Mouse (Mus musculus): ENCODE measurements at regions not wholly inside any gene's neighbourhood (a gene's known extent, or its start where the extent isn't known, plus 50 kb on each side); places are given as distances from the start of the nearest gene placed in this dataset.

- Histone ChIP-seq H3K4me2 (no peak overlapping the region), H3K9me3 (replicated peaks; ENCODE audit: control insufficient read depth, low read length) (no peaks in the 10 kb centered on the region), H3K36me3 (ENCODE audit: control insufficient read depth, insufficient read depth, low read length) (no peaks in the 10 kb centered on the region), H3K27ac (ENCODE audit: low read depth, low read length) (no peak overlapping the region), H3K9ac (ENCODE audit: low read depth, low read length) (no peak overlapping the region), H3K4me1 (ENCODE audit: control insufficient read depth, insufficient read depth, low read length) (no peaks in the 10 kb centered on the region), H3K4me3 (ENCODE audit: low read depth, low read length) (no peak overlapping the region), H3K27me3 (ENCODE audit: control insufficient read depth, insufficient read depth, low read length) (no peaks in the 10 kb centered on the region)
- ATAC-seq (replicated peaks; ENCODE audit: insufficient number of reproducible peaks, low FRiP score, low TSS enrichment): no peak
- WGBS (ENCODE audit: insufficient replicate concordance): 75% methylated on average over 8 of the region's 8 CpGs
These were observed 178.0 kb upstream of the Lpp start for GRCm38 (mm10) chr16:24215353-24215752.

- no peaks in the 10 kb centered on the region for H3K36me3 ChIP-seq (ENCODE audit: control insufficient read depth, insufficient read depth, low read length)
- no peaks in the 10 kb centered on the region for H3K4me1 ChIP-seq (ENCODE audit: control insufficient read depth, insufficient read depth, low read length)
- no peak overlapping the region for H3K4me3 ChIP-seq (ENCODE audit: low read depth, low read length)
- no peaks in the 10 kb centered on the region for H3K27me3 ChIP-seq (ENCODE audit: control insufficient read depth, insufficient read depth, low read length)
- no peak overlapping the region for H3K27ac ChIP-seq (ENCODE audit: low read depth, low read length)
- H3K9ac ChIP-seq (ENCODE audit: low read depth, low read length): no peak overlapping the region
- ATAC-seq (replicated peaks; ENCODE audit: insufficient number of reproducible peaks, low FRiP score, low TSS enrichment): no peak
- no peaks in the 10 kb centered on the region for H3K9me3 ChIP-seq (replicated peaks; ENCODE audit: control insufficient read depth, low read length)
- no peak overlapping the region for H3K4me2 ChIP-seq
- WGBS (ENCODE audit: insufficient replicate concordance): 94% methylated on average over 3 of the region's 3 CpGs
These were observed 179.7 kb upstream of the Lpp start for GRCm38 (mm10) chr16:24213577-24213976.

GRCm38 (mm10) chr16:24212702-24213101 is 180.6 kb upstream of the Lpp start:
- Histone ChIP-seq H3K9ac (ENCODE audit: low read depth, low read length) (no peak overlapping the region), H3K4me2 (no peak overlapping the region), H3K4me1 (ENCODE audit: control insufficient read depth, insufficient read depth, low read length) (no peaks in the 10 kb centered on the region), H3K9me3 (replicated peaks; ENCODE audit: control insufficient read depth, low read length) (no peaks in the 10 kb centered on the region), H3K4me3 (ENCODE audit: low read depth, low read length) (no peak overlapping the region), H3K36me3 (ENCODE audit: control insufficient read depth, insufficient read depth, low read length) (no peaks in the 10 kb centered on the region), H3K27me3 (ENCODE audit: control insufficient read depth, insufficient read depth, low read length) (no peaks in the 10 kb centered on the region), H3K27ac (ENCODE audit: low read depth, low read length) (no peak overlapping the region)
- 68% methylated on average over 2 of the region's 2 CpGs for WGBS (ENCODE audit: insufficient replicate concordance)
- ATAC-seq (replicated peaks; ENCODE audit: insufficient number of reproducible peaks, low FRiP score, low TSS enrichment): no peak

GRCm38 (mm10) chr16:24211588-24211987 is 181.7 kb upstream of the Lpp start:
- H3K36me3 ChIP-seq (ENCODE audit: control insufficient read depth, insufficient read depth, low read length): no peaks in the 10 kb centered on the region
- H3K4me1 ChIP-seq (ENCODE audit: control insufficient read depth, insufficient read depth, low read length): no peaks in the 10 kb centered on the region
- H3K9ac ChIP-seq (ENCODE audit: low read depth, low read length): no peak overlapping the region
- WGBS (ENCODE audit: insufficient replicate concordance): 86% methylated on average over 1 of the region's 1 CpGs
- no peak overlapping the region for H3K27ac ChIP-seq (ENCODE audit: low read depth, low read length)
- H3K4me2 ChIP-seq: no peak overlapping the region
- no peaks in the 10 kb centered on the region for H3K9me3 ChIP-seq (replicated peaks; ENCODE audit: control insufficient read depth, low read length)
- no peak overlapping the region for H3K4me3 ChIP-seq (ENCODE audit: low read depth, low read length)
- no peaks in the 10 kb centered on the region for H3K27me3 ChIP-seq (ENCODE audit: control insufficient read depth, insufficient read depth, low read length)
- ATAC-seq (replicated peaks; ENCODE audit: insufficient number of reproducible peaks, low FRiP score, low TSS enrichment): no peak

GRCm38 (mm10) chr16:24208876-24209275 is 184.4 kb upstream of the Lpp start:
- no peaks in the 10 kb centered on the region for H3K27me3 ChIP-seq (ENCODE audit: control insufficient read depth, insufficient read depth, low read length)
- H3K4me3 ChIP-seq (ENCODE audit: low read depth, low read length): no peak overlapping the region
- no peak overlapping the region for H3K4me2 ChIP-seq
- H3K9ac ChIP-seq (ENCODE audit: low read depth, low read length): no peak overlapping the region
- no peaks in the 10 kb centered on the region for H3K36me3 ChIP-seq (ENCODE audit: control insufficient read depth, insufficient read depth, low read length)
- H3K4me1 ChIP-seq (ENCODE audit: control insufficient read depth, insufficient read depth, low read length): peaks cover 4% of the 10 kb centered on the region; the same call in 1 of the 2 replicates
- WGBS (ENCODE audit: insufficient replicate concordance): 71% methylated on average over 2 of the region's 2 CpGs
- no peaks in the 10 kb centered on the region for H3K9me3 ChIP-seq (replicated peaks; ENCODE audit: control insufficient read depth, low read length)
- ATAC-seq (replicated peaks; ENCODE audit: insufficient number of reproducible peaks, low FRiP score, low TSS enrichment): no peak
- H3K27ac ChIP-seq (ENCODE audit: low read depth, low read length): no peak overlapping the region

GRCm38 (mm10) chr16:24208118-24208517 is 185.2 kb upstream of the Lpp start:
- no peak overlapping the region for H3K27ac ChIP-seq (ENCODE audit: low read depth, low read length)
- no peak overlapping the region for H3K9ac ChIP-seq (ENCODE audit: low read depth, low read length)
- no peak overlapping the region for H3K4me3 ChIP-seq (ENCODE audit: low read depth, low read length)
- WGBS (ENCODE audit: insufficient replicate concordance): 76% methylated on average over 2 of the region's 2 CpGs
- peaks cover 7% of the 10 kb centered on the region; the same call in 1 of the 2 replicates for H3K4me1 ChIP-seq (ENCODE audit: control insufficient read depth, insufficient read depth, low read length)
- H3K27me3 ChIP-seq (ENCODE audit: control insufficient read depth, insufficient read depth, low read length): no peaks in the 10 kb centered on the region
- H3K9me3 ChIP-seq (replicated peaks; ENCODE audit: control insufficient read depth, low read length): no peaks in the 10 kb centered on the region
- H3K36me3 ChIP-seq (ENCODE audit: control insufficient read depth, insufficient read depth, low read length): no peaks in the 10 kb centered on the region
- H3K4me2 ChIP-seq: no peak overlapping the region
- no peak for ATAC-seq (replicated peaks; ENCODE audit: insufficient number of reproducible peaks, low FRiP score, low TSS enrichment)

- H3K27me3 ChIP-seq (ENCODE audit: control insufficient read depth, insufficient read depth, low read length): no peaks in the 10 kb centered on the region
- no peak overlapping the region for H3K4me3 ChIP-seq (ENCODE audit: low read depth, low read length)
- H3K4me1 ChIP-seq (ENCODE audit: control insufficient read depth, insufficient read depth, low read length): peaks cover 8% of the 10 kb centered on the region; the same call in 1 of the 2 replicates
- no peak overlapping the region for H3K9ac ChIP-seq (ENCODE audit: low read depth, low read length)
- H3K27ac ChIP-seq (ENCODE audit: low read depth, low read length): no peak overlapping the region
- WGBS (ENCODE audit: insufficient replicate concordance): 52% methylated on average over 4 of the region's 4 CpGs
- no peak for ATAC-seq (replicated peaks; ENCODE audit: insufficient number of reproducible peaks, low FRiP score, low TSS enrichment)
- no peaks in the 10 kb centered on the region for H3K9me3 ChIP-seq (replicated peaks; ENCODE audit: control insufficient read depth, low read length)
- H3K4me2 ChIP-seq: no peak overlapping the region
- no peaks in the 10 kb centered on the region for H3K36me3 ChIP-seq (ENCODE audit: control insufficient read depth, insufficient read depth, low read length)
These were observed 186.3 kb upstream of the Lpp start for GRCm38 (mm10) chr16:24207056-24207455.

- ATAC-seq (replicated peaks; ENCODE audit: insufficient number of reproducible peaks, low FRiP score, low TSS enrichment): no peak
- Histone ChIP-seq H3K9me3 (replicated peaks; ENCODE audit: control insufficient read depth, low read length) (no peaks in the 10 kb centered on the region), H3K36me3 (ENCODE audit: control insufficient read depth, insufficient read depth, low read length) (no peaks in the 10 kb centered on the region), H3K27me3 (ENCODE audit: control insufficient read depth, insufficient read depth, low read length) (no peaks in the 10 kb centered on the region), H3K4me2 (no peak overlapping the region), H3K4me1 (ENCODE audit: control insufficient read depth, insufficient read depth, low read length) (peaks cover 14% of the 10 kb centered on the region), H3K9ac (ENCODE audit: low read depth, low read length) (no peak overlapping the region), H3K4me3 (ENCODE audit: low read depth, low read length) (no peak overlapping the region), H3K27ac (ENCODE audit: low read depth, low read length) (no peak overlapping the region)
- WGBS (ENCODE audit: insufficient replicate concordance): 72% methylated on average over 4 of the region's 4 CpGs
These were observed 186.8 kb upstream of the Lpp start for GRCm38 (mm10) chr16:24206461-24206861.

GRCm38 (mm10) chr16:24205594-24205993 is 187.7 kb upstream of the Lpp start:
- no peaks in the 10 kb centered on the region for H3K36me3 ChIP-seq (ENCODE audit: control insufficient read depth, insufficient read depth, low read length)
- ATAC-seq (replicated peaks; ENCODE audit: insufficient number of reproducible peaks, low FRiP score, low TSS enrichment): no peak
- no peak overlapping the region for H3K4me3 ChIP-seq (ENCODE audit: low read depth, low read length)
- no peak overlapping the region for H3K9ac ChIP-seq (ENCODE audit: low read depth, low read length)
- 81% methylated on average over 5 of the region's 5 CpGs for WGBS (ENCODE audit: insufficient replicate concordance)
- H3K4me1 ChIP-seq (ENCODE audit: control insufficient read depth, insufficient read depth, low read length): peaks cover 16% of the 10 kb centered on the region
- H3K27me3 ChIP-seq (ENCODE audit: control insufficient read depth, insufficient read depth, low read length): no peaks in the 10 kb centered on the region
- H3K27ac ChIP-seq (ENCODE audit: low read depth, low read length): no peak overlapping the region
- no peak overlapping the region for H3K4me2 ChIP-seq
- no peaks in the 10 kb centered on the region for H3K9me3 ChIP-seq (replicated peaks; ENCODE audit: control insufficient read depth, low read length)

Data from heart, embryonic 11.5 days (tissue).